Mouse (Mus musculus): ENCODE measurements around the gene Csrp1.

The Csrp1 gene

GRCm38 (mm10) chr1:135719983-135720382, at the start of gene Csrp1:
TSS of gene Csrp1 (plus strand) at chr1:135720061.
- CTCF ChIA-PET, result interaction anchor here (0.6 to 2.3 kb wide), 5 partner anchors 33 to 69 kb away, joined by 3 to 10 read pairs (median 8); partner anchors contain the start of genes Phlda3 and Tnni1

GRCm38 (mm10) chr1:135670397-135671130, 49.3 kb upstream of the Csrp1 start:
- CTCF ChIA-PET, result interaction anchor here (0.8 to 1.0 kb wide), 2 partner anchors 11 to 34 kb away, joined by 4 to 7 read pairs; no protein-coding TSS in a partner anchor

- CTCF ChIA-PET, result interaction anchor here (0.8 to 1.0 kb wide), 2 partner anchors 10 to 34 kb away, joined by 4 to 7 read pairs; no protein-coding TSS in a partner anchor
Observed at GRCm38 (mm10) chr1:135671406-135671805, 48.5 kb upstream of the Csrp1 start.

GRCm38 (mm10) chr1:135671956-135672355, 47.9 kb upstream of the Csrp1 start:
- CTCF ChIA-PET, result no interaction called here

GRCm38 (mm10) chr1:135672374-135672773, 47.5 kb upstream of the Csrp1 start:
- CTCF ChIA-PET, result no interaction called here

GRCm38 (mm10) chr1:135673423-135673822, 46.4 kb upstream of the Csrp1 start:
- CTCF ChIA-PET, result interaction anchor here (0.7 kb wide), 1 partner anchor 27 kb away, joined by 4 read pairs; no protein-coding TSS in a partner anchor

GRCm38 (mm10) chr1:135675449-135676129, 44.3 kb upstream of the Csrp1 start:
- CTCF ChIA-PET, result no interaction called here

GRCm38 (mm10) chr1:135676247-135676646, 43.6 kb upstream of the Csrp1 start:
- CTCF ChIA-PET, result no interaction called here

- CTCF ChIA-PET, result no interaction called here
Observed at GRCm38 (mm10) chr1:135676938-135677682, 42.8 kb upstream of the Csrp1 start.

GRCm38 (mm10) chr1:135678145-135678544, 41.7 kb upstream of the Csrp1 start:
- CTCF ChIA-PET, result no interaction called here

- CTCF ChIA-PET, result interaction anchor here (1.1 kb wide), 1 partner anchor 10 kb away, joined by 7 read pairs; no protein-coding TSS in a partner anchor
Observed at GRCm38 (mm10) chr1:135680716-135681115, 39.1 kb upstream of the Csrp1 start.

- CTCF ChIA-PET, result interaction anchor here (0.7 to 1.1 kb wide), 2 partner anchors 10 to 106 kb away, joined by 3 to 7 read pairs; no protein-coding TSS in a partner anchor
Observed at GRCm38 (mm10) chr1:135681122-135681521, 38.7 kb upstream of the Csrp1 start.

- CTCF ChIA-PET, result no interaction called here
Observed at GRCm38 (mm10) chr1:135684895-135685294, 35.0 kb upstream of the Csrp1 start.

- CTCF ChIA-PET, result no interaction called here
Observed at GRCm38 (mm10) chr1:135685316-135685715, 34.5 kb upstream of the Csrp1 start.

- CTCF ChIA-PET, result no interaction called here
Observed at GRCm38 (mm10) chr1:135686792-135687510, 32.9 kb upstream of the Csrp1 start.

- CTCF ChIA-PET, result no interaction called here
Observed at GRCm38 (mm10) chr1:135687771-135688492, 31.9 kb upstream of the Csrp1 start.

GRCm38 (mm10) chr1:135688686-135689085, 31.2 kb upstream of the Csrp1 start:
- CTCF ChIA-PET, result no interaction called here

- CTCF ChIA-PET, result no interaction called here
Observed at GRCm38 (mm10) chr1:135690784-135691416, 29.0 kb upstream of the Csrp1 start.

GRCm38 (mm10) chr1:135691417-135691815, 28.4 kb upstream of the Csrp1 start:
- CTCF ChIA-PET, result interaction anchor here (0.7 kb wide), 1 partner anchor 151 kb away, joined by 3 read pairs; no protein-coding TSS in a partner anchor

GRCm38 (mm10) chr1:135694181-135694580, 25.7 kb upstream of the Csrp1 start:
- CTCF ChIA-PET, result no interaction called here

Measured in spleen, embryonic (tissue).